Mouse (Mus musculus): ENCODE data around the gene Ano7. TPM values are rescaled to one million over a fixed set of nuclear protein-coding genes. Genes with fewer than 3 reads are reported as not detected.

The Ano7 gene
- total and polyA plus RNA-seq, 3 experiments = 0.03 TPM; not detected in 2

- no peaks in the 10 kb centered on the region for H3K79me2 ChIP-seq (ENCODE audit: control insufficient read depth, insufficient read depth, low read length, poor library complexity)
- H3K4me3 ChIP-seq (ENCODE audit: control insufficient read depth in 1 of 2, insufficient read depth in 1 of 2, low read depth in 2 of 2, low read length in 2 of 2) = no peak overlapping the region
- peak; percentile 52 for DNase-seq (ENCODE audit: low read depth, low spot score)
- H3K27me3 ChIP-seq (ENCODE audit: control insufficient read depth in 1 of 2, insufficient read depth in 2 of 2, low read length in 2 of 2) = no peaks in the 10 kb centered on the region
- H3K9ac ChIP-seq (ENCODE audit: control insufficient read depth, low read depth, low read length, poor library complexity, severe bottlenecking) = no peak overlapping the region
- TF ChIP-seq TAL1 (IDR thresholded peaks at IDR 0.05; ENCODE audit: low read length) (peak; percentile 38; the same call in 1 of the 2 replicates), TCF12 (IDR thresholded peaks at IDR 0.05; ENCODE audit: low read depth, low read length) (no peak), EP300 (IDR thresholded peaks at IDR 0.05; ENCODE audit: low read depth in 1 of 2, low read length in 2 of 2) (peak in 1 of 2 experiments; percentile 35; a peak in 2 of 4 replicates)
- H3K9me3 ChIP-seq (replicated peaks; ENCODE audit: insufficient read depth, low read length) = no peaks in the 10 kb centered on the region
- H3K27ac ChIP-seq (ENCODE audit: control insufficient read depth, low read depth, low read length) = no peak overlapping the region
- peaks cover 0 to 8% of the 10 kb centered on the region in 2 experiments; a peak in 2 of 4 replicates for H3K36me3 ChIP-seq (ENCODE audit: control insufficient read depth in 1 of 2, insufficient read depth in 2 of 2, low read length in 2 of 2)
- peaks cover 5 to 12% of the 10 kb centered on the region in 2 experiments for H3K4me1 ChIP-seq (ENCODE audit: control insufficient read depth in 1 of 2, insufficient read depth in 2 of 2, low read length in 2 of 2)
These were observed 3.6 kb downstream of the Ano7 start for GRCm38 (mm10) chr1:93377307-93377706.

GRCm38 (mm10) chr1:93379117-93379516, 5.4 kb downstream of the Ano7 start:
- DNase-seq (ENCODE audit: low read depth, low spot score) = no peak
- no peaks in the 10 kb centered on the region for H3K27me3 ChIP-seq (ENCODE audit: control insufficient read depth in 1 of 2, insufficient read depth in 2 of 2, low read length in 2 of 2)
- H3K4me1 ChIP-seq (ENCODE audit: control insufficient read depth in 1 of 2, insufficient read depth in 2 of 2, low read length in 2 of 2) = peaks cover 5 to 12% of the 10 kb centered on the region in 2 experiments
- H3K79me2 ChIP-seq (ENCODE audit: control insufficient read depth, insufficient read depth, low read length, poor library complexity) = no peaks in the 10 kb centered on the region
- H3K36me3 ChIP-seq (ENCODE audit: control insufficient read depth in 1 of 2, insufficient read depth in 2 of 2, low read length in 2 of 2) = peaks cover 0 to 8% of the 10 kb centered on the region in 2 experiments; a peak in 2 of 4 replicates
- no peak overlapping the region for H3K9ac ChIP-seq (ENCODE audit: control insufficient read depth, low read depth, low read length, poor library complexity, severe bottlenecking)
- TF ChIP-seq ZNF384 (IDR thresholded peaks at IDR 0.05; ENCODE audit: low read depth, low read length) (no peak), RCOR1 (IDR thresholded peaks at IDR 0.05; ENCODE audit: low read depth, low read length) (no peak), CTCF (IDR thresholded peaks at IDR 0.05 in 2 of 3, conservative IDR thresholded peaks at IDR 0.05 in 1 of 3; ENCODE audit: control insufficient read depth in 1 of 3, insufficient read depth in 1 of 3, low read depth in 2 of 3, low read length in 3 of 3, poor library complexity in 1 of 3, severe bottlenecking in 1 of 3) (peak; percentile 11 to 68 (median 49); a peak in 4 of 6 replicates), ZC3H11A (IDR thresholded peaks at IDR 0.05; ENCODE audit: low read depth, low read length) (no peak), RAD21 (IDR thresholded peaks at IDR 0.05; ENCODE audit: low read depth, low read length) (peak; percentile 12; the same call in 1 of the 2 replicates), POLR2A (IDR thresholded peaks at IDR 0.05; ENCODE audit: control insufficient read depth in 1 of 2, insufficient read depth in 1 of 2, low read depth in 1 of 2, low read length in 2 of 2, poor library complexity in 1 of 2) (no peak), POLR2AphosphoS5 (IDR thresholded peaks at IDR 0.05; ENCODE audit: borderline replicate concordance, low read depth, low read length) (no peak), GABPA (IDR thresholded peaks at IDR 0.05; ENCODE audit: low read depth, low read length) (no peak), CHD1 (IDR thresholded peaks at IDR 0.05; ENCODE audit: low read depth, low read length) (no peak), CHD2 (IDR thresholded peaks at IDR 0.05; ENCODE audit: low read length) (no peak), SMC3 (IDR thresholded peaks at IDR 0.05; ENCODE audit: low read depth, low read length) (peak; percentile 40), USF1 (IDR thresholded peaks at IDR 0.05; ENCODE audit: low read depth, low read length) (no peak)
- H3K27ac ChIP-seq (ENCODE audit: control insufficient read depth, low read depth, low read length) = no peak overlapping the region
- no peak overlapping the region for H3K4me3 ChIP-seq (ENCODE audit: control insufficient read depth in 1 of 2, insufficient read depth in 1 of 2, low read depth in 2 of 2, low read length in 2 of 2)
- H3K9me3 ChIP-seq (replicated peaks; ENCODE audit: insufficient read depth, low read length) = no peaks in the 10 kb centered on the region

GRCm38 (mm10) chr1:93387198-93387597, 13.5 kb downstream of the Ano7 start:
- TF ChIP-seq GABPA (IDR thresholded peaks at IDR 0.05; ENCODE audit: low read depth, low read length) (no peak), EP300 (IDR thresholded peaks at IDR 0.05; ENCODE audit: low read depth in 1 of 2, low read length in 2 of 2) (no peak)
- H3K9me3 ChIP-seq (replicated peaks; ENCODE audit: insufficient read depth, low read length) = no peaks in the 10 kb centered on the region
- no peaks in the 10 kb centered on the region for H3K4me1 ChIP-seq (ENCODE audit: control insufficient read depth in 1 of 2, insufficient read depth in 2 of 2, low read length in 2 of 2)
- H3K36me3 ChIP-seq (ENCODE audit: control insufficient read depth in 1 of 2, insufficient read depth in 2 of 2, low read length in 2 of 2) = no peaks in the 10 kb centered on the region
- no peak overlapping the region for H3K4me3 ChIP-seq (ENCODE audit: control insufficient read depth in 1 of 2, insufficient read depth in 1 of 2, low read depth in 2 of 2, low read length in 2 of 2)
- no peak for DNase-seq (ENCODE audit: low read depth, low spot score)
- no peak overlapping the region for H3K27ac ChIP-seq (ENCODE audit: control insufficient read depth, low read depth, low read length)
- no peaks in the 10 kb centered on the region for H3K79me2 ChIP-seq (ENCODE audit: control insufficient read depth, insufficient read depth, low read length, poor library complexity)
- H3K9ac ChIP-seq (ENCODE audit: control insufficient read depth, low read depth, low read length, poor library complexity, severe bottlenecking) = no peak overlapping the region
- H3K27me3 ChIP-seq (ENCODE audit: control insufficient read depth in 1 of 2, insufficient read depth in 2 of 2, low read length in 2 of 2) = 0 out of 4 replicates have a peak, but pooled peaks cover 0 to 1% of the 10 kb centered on the region in 2 experiments

Measured in MEL (cell line).